Comparison of ENCODE assay signal across 18 mouse cellular contexts in genomic region chr9:93083114-93083513, GRCm38 (mm10).
DNase-seq lines count a peak whose midpoint lies in the region; ATAC-seq and TF ChIP-seq lines count a peak whose summit lies in the region.
"Had no signal": no experiment of that assay in that cellular context is flagged by ENCODE, and none has a peak within 500 bp of the region (broad histone marks: within the 10 kb centered on the region; RNA-seq: fewer than 3 reads in every experiment).

No protein-coding gene starts in this region.

- no peaks in the 10 kb centered on the region for H3K36me3 ChIP-seq in forebrain, embryonic 14.5 days (ENCODE audit: control insufficient read depth, insufficient read depth, low read length)
- H3K36me3 ChIP-seq in forebrain, embryonic 11.5 days (ENCODE audit: control insufficient read depth, insufficient read depth, low read length): no peaks in the 10 kb centered on the region
- no peaks in the 10 kb centered on the region for H3K36me3 ChIP-seq in stomach, postnatal 0 days (ENCODE audit: control insufficient read depth, insufficient read depth, low read length)
- H3K36me3 ChIP-seq: limb, embryonic 10.5 days; stomach, embryonic 15.5 days had no signal

- no peak overlapping the region for H3K27ac ChIP-seq in forebrain, embryonic 14.5 days (ENCODE audit: low read depth, low read length)
- no peak overlapping the region for H3K27ac ChIP-seq in forebrain, embryonic 11.5 days (ENCODE audit: low read depth, low read length)
- no peak overlapping the region for H3K27ac ChIP-seq in left cerebral cortex, adult 2 months
- H3K27ac ChIP-seq in stomach, postnatal 0 days (replicated peaks): no peak overlapping the region
- H3K27ac ChIP-seq: limb, embryonic 10.5 days; liver, embryonic 14.5 days; macrophage; stomach, embryonic 15.5 days had no signal

- H3K4me3 ChIP-seq in forebrain, embryonic 14.5 days (ENCODE audit: low read depth, low read length): no peak overlapping the region
- no peak overlapping the region for H3K4me3 ChIP-seq in forebrain, embryonic 11.5 days (ENCODE audit: low read depth, low read length)
- no peak overlapping the region for H3K4me3 ChIP-seq in left cerebral cortex, adult 2 months
- no peak overlapping the region for H3K4me3 ChIP-seq in stomach, postnatal 0 days (ENCODE audit: low read depth, low read length)
- H3K4me3 ChIP-seq: erythroblast, embryonic 14.5 days; limb, embryonic 10.5 days; stomach, embryonic 15.5 days had no signal

- no peaks in the 10 kb centered on the region for H3K4me1 ChIP-seq in forebrain, embryonic 14.5 days (ENCODE audit: control insufficient read depth, insufficient read depth, low read length)
- no peaks in the 10 kb centered on the region for H3K4me1 ChIP-seq in forebrain, embryonic 11.5 days (replicated peaks; ENCODE audit: control insufficient read depth, insufficient read depth, low read length)
- no peaks in the 10 kb centered on the region for H3K4me1 ChIP-seq in stomach, postnatal 0 days (replicated peaks; ENCODE audit: control insufficient read depth, insufficient read depth)
- H3K4me1 ChIP-seq: limb, embryonic 10.5 days; stomach, embryonic 15.5 days had no signal

- ATAC-seq in forebrain, embryonic 14.5 days: no peak
- no peak for ATAC-seq in forebrain, embryonic 11.5 days (replicated peaks; ENCODE audit: low FRiP score)
- ATAC-seq in stomach, postnatal 0 days (ENCODE audit: low FRiP score, low TSS enrichment): no peak
- ATAC-seq: inflammation-experienced regulatory T-cells, adult 6 months had no signal

- peak; percentile 50 for TF ChIP-seq CTCF in left cerebral cortex, adult 2 months (IDR thresholded peaks at IDR 0.05)
- peak; percentile 56 for TF ChIP-seq CTCF in stomach, postnatal 0 days (IDR thresholded peaks at IDR 0.05; ENCODE audit: low read depth)

- no peak overlapping the region for H3K9ac ChIP-seq in forebrain, embryonic 14.5 days (ENCODE audit: low read length)
- no peak overlapping the region for H3K9ac ChIP-seq in forebrain, embryonic 11.5 days (ENCODE audit: low read length)
- no peak overlapping the region for H3K9ac ChIP-seq in stomach, postnatal 0 days (ENCODE audit: low read length)
- H3K9ac ChIP-seq: liver, embryonic 14.5 days; stomach, embryonic 15.5 days had no signal

- no peaks in the 10 kb centered on the region for H3K9me3 ChIP-seq in forebrain, embryonic 14.5 days (replicated peaks; ENCODE audit: control insufficient read depth, low read length)
- no peaks in the 10 kb centered on the region for H3K9me3 ChIP-seq in forebrain, embryonic 11.5 days (ENCODE audit: control insufficient read depth, low read length)
- H3K9me3 ChIP-seq in stomach, postnatal 0 days (ENCODE audit: control insufficient read depth, low read length): no peaks in the 10 kb centered on the region
- H3K9me3 ChIP-seq: limb, embryonic 10.5 days; stomach, embryonic 15.5 days had no signal

- WGBS in forebrain, embryonic 14.5 days: 88% methylated on average over 1 of the region's 1 CpGs
- 76% methylated on average over 1 of the region's 1 CpGs for WGBS in forebrain, embryonic 11.5 days
- 79% methylated on average over 1 of the region's 1 CpGs for WGBS in stomach, postnatal 0 days

- DNase-seq in forebrain, embryonic 14.5 days (ENCODE audit: low spot score): peak; percentile 8
- no peak for DNase-seq in forebrain, embryonic 11.5 days (ENCODE audit: low spot score)
- no peak for DNase-seq in left cerebral cortex, adult 2 months (ENCODE audit: extremely low spot score in 1 of 2, low spot score in 2 of 2)
- no peak for DNase-seq in left cerebral cortex, adult 9 months (ENCODE audit: low spot score in 2 of 2)
- DNase-seq in ZHBTc4 (ENCODE audit: low read depth, low spot score): peak; percentile 12
- DNase-seq in stomach, postnatal 0 days (ENCODE audit: low spot score): no peak
- DNase-seq in spleen, postnatal 4 days (ENCODE audit: low spot score in 2 of 2): no peak
- DNase-seq: adrenal gland, postnatal 10 days; heart, adult 11 months; heart, postnatal 14 days; midbrain, embryonic 14.5 days; thymus, postnatal 4 days had no signal

- TF ChIP-seq EP300 in stomach, postnatal 0 days (optimal IDR thresholded peaks at IDR 0.05): no peak

- intact Hi-C loops in left cerebral cortex, adult 2 months (cut with DNase I): loop anchor here (5.0 kb wide), 1 partner anchor 1529 kb away; no protein-coding TSS in a partner anchor

- no peaks in the 10 kb centered on the region for H3K27me3 ChIP-seq in forebrain, embryonic 14.5 days (replicated peaks; ENCODE audit: control insufficient read depth, insufficient read depth, low read length)
- no peaks in the 10 kb centered on the region for H3K27me3 ChIP-seq in forebrain, embryonic 11.5 days (ENCODE audit: control insufficient read depth, insufficient read depth, low read length)
- no peaks in the 10 kb centered on the region for H3K27me3 ChIP-seq in stomach, postnatal 0 days (ENCODE audit: control insufficient read depth, insufficient read depth, low read length)
- H3K27me3 ChIP-seq: stomach, embryonic 15.5 days had no signal

- H3K4me2 ChIP-seq in forebrain, embryonic 14.5 days (ENCODE audit: low read length): no peak overlapping the region
- H3K4me2 ChIP-seq in forebrain, embryonic 11.5 days (ENCODE audit: low read depth, low read length, severe bottlenecking): no peak overlapping the region
- H3K4me2 ChIP-seq in stomach, postnatal 0 days (replicated peaks; ENCODE audit: low read depth): no peak overlapping the region
- H3K4me2 ChIP-seq: stomach, embryonic 15.5 days had no signal

Comparison
In these comparisons a context has a peak if more than half of its experiments do, and no peak if none do; other contexts are left out.
1. DNase-seq: peak in forebrain, embryonic 14.5 days (single experiment) and ZHBTc4 (single experiment); none in forebrain, embryonic 11.5 days (single experiment), left cerebral cortex, adult 2 months (0 of 2), left cerebral cortex, adult 9 months (0 of 2), stomach, postnatal 0 days (single experiment) and spleen, postnatal 4 days (0 of 2).